Mouse (Mus musculus) frontal cortex, adult 2 months (tissue): ENCODE measurements around the gene Atxn1. TPM values are rescaled to one million over a fixed set of nuclear protein-coding genes. Genes with fewer than 3 reads are reported as not detected.

ENCODE experiments used
- DNase-seq, 2 experiments: peaks; one replicate each; pipeline ENCODE4 v3.0.0; 2022; ENCODE audit warnings: low spot score in 1 of 2; ENCODE audit errors: extremely low spot score in 1 of 2
- polyA plus RNA-seq: library from polyadenylated mRNA; depleted of rRNA; stranded (reverse); fragments of >200 nt; gene quantifications from 2 replicates; pipeline ENCODE4 v1.2.3, GENCODE M21; 2012

The Atxn1 gene
- polyA plus RNA-seq, 1 experiment = 27.3 TPM

GRCm38 (mm10) chr13:45868886-45869285 is 95.9 kb downstream of the Atxn1 start:
- no peak for DNase-seq

- peak in 1 of 2 experiments; percentile 41 for DNase-seq
Observed at GRCm38 (mm10) chr13:45867273-45867672, 97.5 kb downstream of the Atxn1 start.

- no peak for DNase-seq
Observed at GRCm38 (mm10) chr13:45866615-45867245, 98.1 kb downstream of the Atxn1 start.

GRCm38 (mm10) chr13:45865620-45866019 is 99.2 kb downstream of the Atxn1 start:
- no peak for DNase-seq

GRCm38 (mm10) chr13:45863779-45864178 is 101.0 kb downstream of the Atxn1 start:
- no peak for DNase-seq

GRCm38 (mm10) chr13:45861885-45862605 is 102.8 kb downstream of the Atxn1 start:
- DNase-seq = no peak

GRCm38 (mm10) chr13:45861098-45861580 is 103.7 kb downstream of the Atxn1 start:
- DNase-seq = no peak

- DNase-seq = no peak
Observed at GRCm38 (mm10) chr13:45859081-45859709, 105.6 kb downstream of the Atxn1 start.

GRCm38 (mm10) chr13:45857416-45857815 is 107.4 kb downstream of the Atxn1 start:
- no peak for DNase-seq

- DNase-seq = no peak
Observed at GRCm38 (mm10) chr13:45854531-45854930, 110.3 kb downstream of the Atxn1 start.

GRCm38 (mm10) chr13:45853691-45854090 is 111.1 kb downstream of the Atxn1 start:
- no peak for DNase-seq

GRCm38 (mm10) chr13:45852288-45852687 is 112.5 kb downstream of the Atxn1 start:
- no peak for DNase-seq

GRCm38 (mm10) chr13:45851746-45852145 is 113.1 kb downstream of the Atxn1 start:
- DNase-seq = no peak

- DNase-seq = no peak
Observed at GRCm38 (mm10) chr13:45851156-45851555, 113.7 kb downstream of the Atxn1 start.

GRCm38 (mm10) chr13:45850181-45850974 is 114.4 kb downstream of the Atxn1 start:
- DNase-seq = no peak

GRCm38 (mm10) chr13:45849145-45850023 is 115.4 kb downstream of the Atxn1 start:
- DNase-seq = no peak

GRCm38 (mm10) chr13:45842511-45843055 is 122.2 kb downstream of the Atxn1 start:
- DNase-seq = no peak

- no peak for DNase-seq
Observed at GRCm38 (mm10) chr13:45839901-45840300, 124.9 kb downstream of the Atxn1 start.

- DNase-seq = peak in 1 of 2 experiments; percentile 57
Observed at GRCm38 (mm10) chr13:45837609-45838220, 127.1 kb downstream of the Atxn1 start.
